In genomic region chr9:118876902-118877301, GRCm38 (mm10) we compare ENCODE assay signal across 14 mouse cellular contexts. TPM values are rescaled to one million over a fixed set of nuclear protein-coding genes. Genes with fewer than 3 reads are reported as not detected.
DNase-seq lines count a peak whose midpoint lies in the region; ATAC-seq and TF ChIP-seq lines count a peak whose summit lies in the region.
"Had no signal": no experiment of that assay in that cellular context is flagged by ENCODE, and none has a peak within 500 bp of the region (broad histone marks: within the 10 kb centered on the region; RNA-seq: fewer than 3 reads in every experiment).

No protein-coding gene starts in this region.

- no peak for TF ChIP-seq CTCF in lung, postnatal 0 days (IDR thresholded peaks at IDR 0.05)

- ATAC-seq in heart, embryonic 13.5 days (ENCODE audit: extremely low read depth, insufficient number of reproducible peaks, low FRiP score, low TSS enrichment), result no peak
- ATAC-seq in lung, postnatal 0 days, result 0 out of 2 replicates have a peak, but pooled peaks have one; percentile 18
- ATAC-seq in embryonic facial prominence, embryonic 14.5 days (ENCODE audit: low read depth), result no peak
- ATAC-seq in stomach, embryonic 16.5 days (ENCODE audit: insufficient read depth, low FRiP score), result no peak
- ATAC-seq: CD4-positive, CD25-positive, alpha-beta regulatory T cell, adult 4 months; midbrain, embryonic 13.5 days had no signal

- 48% methylated on average over 10 of the region's 10 CpGs for WGBS in heart, embryonic 13.5 days
- WGBS in lung, postnatal 0 days, result 58% methylated on average over 10 of the region's 10 CpGs
- 71% methylated on average over 10 of the region's 10 CpGs for WGBS in embryonic facial prominence, embryonic 14.5 days
- WGBS in stomach, embryonic 16.5 days, result 81% methylated on average over 10 of the region's 10 CpGs

- peaks cover 39% of the 10 kb centered on the region for H3K36me3 ChIP-seq in heart, embryonic 13.5 days
- 0 out of 2 replicates have a peak, but pooled peaks cover 6% of the 10 kb centered on the region for H3K36me3 ChIP-seq in lung, postnatal 0 days (ENCODE audit: insufficient read depth, low read length)
- H3K36me3 ChIP-seq in embryonic facial prominence, embryonic 14.5 days (ENCODE audit: control insufficient read depth, insufficient read depth, low read length), result peaks cover 10% of the 10 kb centered on the region; the same call in 1 of the 2 replicates
- 0 out of 2 replicates have a peak, but pooled peaks cover 6% of the 10 kb centered on the region for H3K36me3 ChIP-seq in stomach, embryonic 16.5 days (ENCODE audit: control insufficient read depth, insufficient read depth, low read length)
- H3K36me3 ChIP-seq: forebrain, embryonic 12.5 days; midbrain, embryonic 13.5 days had no signal

- peak overlapping the region; percentile 37; the same call in 1 of the 2 replicates for H3K9ac ChIP-seq in heart, embryonic 13.5 days
- H3K9ac ChIP-seq in lung, postnatal 0 days (replicated peaks; ENCODE audit: low read depth), result no peak overlapping the region
- no peak overlapping the region for H3K9ac ChIP-seq in embryonic facial prominence, embryonic 14.5 days (ENCODE audit: low read depth, low read length)
- H3K9ac ChIP-seq in stomach, embryonic 16.5 days (ENCODE audit: low read length), result no peak overlapping the region
- H3K9ac ChIP-seq: forebrain, embryonic 12.5 days; midbrain, embryonic 13.5 days had no signal

- H3K4me2 ChIP-seq in heart, embryonic 13.5 days, result no peak overlapping the region
- no peak overlapping the region for H3K4me2 ChIP-seq in lung, postnatal 0 days (replicated peaks; ENCODE audit: low read depth, low read length)
- no peak overlapping the region for H3K4me2 ChIP-seq in embryonic facial prominence, embryonic 14.5 days (ENCODE audit: low read depth, low read length)
- no peak overlapping the region for H3K4me2 ChIP-seq in stomach, embryonic 16.5 days (ENCODE audit: low read depth, low read length)
- H3K4me2 ChIP-seq: forebrain, embryonic 12.5 days; midbrain, embryonic 13.5 days had no signal

- no peak for DNase-seq in heart, adult 9 months (ENCODE audit: low spot score in 2 of 2)
- DNase-seq in lung, postnatal 0 days (ENCODE audit: low spot score), result no peak
- DNase-seq in lung, postnatal 25 days (ENCODE audit: low spot score), result no peak
- DNase-seq in embryonic facial prominence, embryonic 14.5 days (ENCODE audit: low spot score), result no peak
- no peak for DNase-seq in left cerebral cortex, adult 11 months (ENCODE audit: low spot score)
- DNase-seq: cerebellum, postnatal 10 days; right cerebral cortex, postnatal 4 days; thymus, postnatal 25 days had no signal

- H3K9me3 ChIP-seq in heart, embryonic 13.5 days, result no peaks in the 10 kb centered on the region
- H3K9me3 ChIP-seq in lung, postnatal 0 days (ENCODE audit: low read length), result no peaks in the 10 kb centered on the region
- H3K9me3 ChIP-seq in embryonic facial prominence, embryonic 14.5 days (ENCODE audit: control insufficient read depth, low read length), result 0 out of 2 replicates have a peak, but pooled peaks cover 3% of the 10 kb centered on the region
- no peaks in the 10 kb centered on the region for H3K9me3 ChIP-seq in stomach, embryonic 16.5 days (replicated peaks; ENCODE audit: control insufficient read depth, low read length)
- H3K9me3 ChIP-seq: forebrain, embryonic 12.5 days; hindbrain, embryonic 10.5 days; midbrain, embryonic 13.5 days had no signal

- TF ChIP-seq EP300 in lung, postnatal 0 days (IDR thresholded peaks at IDR 0.05), result no peak

- no peaks in the 10 kb centered on the region for H3K27me3 ChIP-seq in heart, embryonic 13.5 days (replicated peaks)
- no peaks in the 10 kb centered on the region for H3K27me3 ChIP-seq in lung, postnatal 0 days (replicated peaks; ENCODE audit: insufficient read depth, low read length)
- no peaks in the 10 kb centered on the region for H3K27me3 ChIP-seq in embryonic facial prominence, embryonic 14.5 days (replicated peaks; ENCODE audit: control insufficient read depth, insufficient read depth, low read length)
- H3K27me3 ChIP-seq in stomach, embryonic 16.5 days (ENCODE audit: control insufficient read depth, insufficient read depth, low read length), result no peaks in the 10 kb centered on the region
- H3K27me3 ChIP-seq: forebrain, embryonic 12.5 days; midbrain, embryonic 13.5 days had no signal

- peak overlapping the region; percentile 44 for H3K27ac ChIP-seq in heart, embryonic 13.5 days (replicated peaks)
- peak overlapping the region; percentile 45; the same call in 1 of the 2 replicates for H3K27ac ChIP-seq in lung, postnatal 0 days (ENCODE audit: low read length)
- peak overlapping the region; percentile 56 for H3K27ac ChIP-seq in embryonic facial prominence, embryonic 14.5 days (replicated peaks; ENCODE audit: low read depth, low read length)
- H3K27ac ChIP-seq in stomach, embryonic 16.5 days (ENCODE audit: low read length), result peak overlapping the region; percentile 47; the same call in 1 of the 2 replicates
- H3K27ac ChIP-seq: forebrain, embryonic 12.5 days; hindbrain, embryonic 10.5 days; midbrain, embryonic 13.5 days had no signal

- peaks cover 34% of the 10 kb centered on the region for H3K4me1 ChIP-seq in heart, embryonic 13.5 days
- peaks cover 5% of the 10 kb centered on the region; the same call in 1 of the 2 replicates for H3K4me1 ChIP-seq in lung, postnatal 0 days (ENCODE audit: insufficient read depth, low read depth, low read length)
- peaks cover 25% of the 10 kb centered on the region for H3K4me1 ChIP-seq in embryonic facial prominence, embryonic 14.5 days (ENCODE audit: control insufficient read depth, insufficient read depth, low read length)
- H3K4me1 ChIP-seq in stomach, embryonic 16.5 days (ENCODE audit: control insufficient read depth, insufficient read depth, low read length), result peaks cover 11% of the 10 kb centered on the region
- H3K4me1 ChIP-seq: forebrain, embryonic 12.5 days; midbrain, embryonic 13.5 days had no signal

- no peak overlapping the region for H3K4me3 ChIP-seq in heart, embryonic 13.5 days
- no peak overlapping the region for H3K4me3 ChIP-seq in lung, postnatal 0 days (ENCODE audit: low read depth, low read length)
- H3K4me3 ChIP-seq in embryonic facial prominence, embryonic 14.5 days (ENCODE audit: low read depth, low read length), result no peak overlapping the region
- H3K4me3 ChIP-seq in stomach, embryonic 16.5 days (replicated peaks; ENCODE audit: low read length), result no peak overlapping the region
- H3K4me3 ChIP-seq: forebrain, embryonic 12.5 days; hindbrain, embryonic 10.5 days; midbrain, embryonic 13.5 days had no signal

RNA-seq across cellular contexts. Expression of gene Ctdspl, which starts 49.4 kb away (rescaled TPM):
- 6.8 and 8.2 TPM in 2 replicates for polyA plus RNA-seq in heart, embryonic 13.5 days (2015; fragmentation: Nextera tagmentation; extraction: Ambion mirVana)
- 27.8 and 29.9 TPM in 2 replicates for polyA plus RNA-seq in lung, postnatal 0 days (2015; fragmentation: Nextera tagmentation; extraction: Ambion mirVana)
- 17.7 and 17.8 TPM in 2 replicates for polyA plus RNA-seq in embryonic facial prominence, embryonic 14.5 days (2014; fragmentation: Nextera tagmentation; extraction: Ambion mirVana)
- polyA plus RNA-seq in stomach, embryonic 16.5 days (2015; fragmentation: Nextera tagmentation; extraction: Ambion mirVana), result 17.4 and 17.6 TPM in 2 replicates
